Mouse (Mus musculus) kidney, adult 2 months (tissue): ENCODE measurements around the gene Ston2.

Experiments
- CTCF ChIP-seq: fragments of 200-500 bp; conservative IDR thresholded peaks from 2 replicates; pipeline ENCODE4 v1.5.1; 2011; ENCODE audit warnings: low read depth, mild to moderate bottlenecking, control low read depth, low read length, moderate library complexity, mixed read lengths; ENCODE audit not compliant: insufficient read depth, insufficient read length
- POLR2A ChIP-seq: fragments of 200-500 bp; IDR thresholded peaks from one replicate; pipeline ENCODE4 v1.6.1; 2011; ENCODE audit warnings: low read depth, low read length, control low read depth

- TF ChIP-seq POLR2A (no peak), CTCF (no peak)
Measured at GRCm38 (mm10) chr12:91776342-91776741, 11.8 kb downstream of the Ston2 start.
